Mouse (Mus musculus): ENCODE data around the gene Abl1. TPM values are rescaled to one million over a fixed set of nuclear protein-coding genes. Genes with fewer than 3 reads are reported as not detected.
A peak's percentile ranks its signal among the peaks of the same experiment; 100 is the strongest.

Abl1 gene
- polyA plus RNA-seq, 1 experiment from 2014 or later: 46.2 TPM

- Histone ChIP-seq H3K4me3 (replicated peaks) (no peak overlapping the region), H3K36me3 (peaks cover 8% of the 10 kb centered on the region), H3K9ac (no peak overlapping the region), H3K27me3 (no peaks in the 10 kb centered on the region), H3K4me1 (peaks cover 87% of the 10 kb centered on the region), H3K9me3 (replicated peaks) (no peaks in the 10 kb centered on the region), H3K27ac (peak overlapping the region; percentile 90), H3K4me2 (peak overlapping the region; percentile 12)
- no peak for ATAC-seq (replicated peaks; ENCODE audit: low FRiP score)
- 19% methylated on average over 6 of the region's 6 CpGs for WGBS
Observed at GRCm38 (mm10) chr2:31769631-31770111, 81.5 kb downstream of the Abl1 start.

DNA sequence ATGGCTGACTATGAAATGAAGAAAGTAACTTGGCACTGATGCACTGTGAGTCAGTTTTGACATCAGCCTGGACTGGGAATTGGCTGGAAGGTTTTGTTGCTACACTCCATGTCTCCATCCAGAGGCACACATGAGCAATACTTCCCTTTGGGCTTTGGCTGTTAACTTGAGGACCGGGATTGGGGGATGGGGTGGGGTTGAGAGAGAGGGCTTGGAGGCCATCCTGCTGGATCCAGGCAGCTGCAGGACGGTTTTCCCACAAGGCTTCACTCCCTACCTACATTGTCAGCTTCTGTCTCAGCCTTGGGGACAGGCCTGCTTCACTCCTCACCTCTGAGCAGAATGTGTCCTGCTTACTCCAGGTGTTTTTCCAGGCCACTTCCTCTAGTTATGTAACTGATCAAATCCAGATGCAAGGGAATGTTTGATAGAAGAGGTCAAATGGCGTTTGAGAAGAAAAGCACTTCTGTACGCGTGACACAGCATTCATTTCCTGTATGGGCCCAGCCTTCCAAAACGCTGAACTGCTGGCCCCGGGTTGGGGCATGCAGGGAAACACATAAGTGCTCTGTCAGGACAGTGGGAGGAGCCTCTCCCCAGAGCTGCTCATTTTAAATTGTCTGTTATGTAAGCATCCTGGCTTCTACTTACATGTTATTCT is 82.7 kb downstream of the Abl1 start:
- peaks cover 15% of the 10 kb centered on the region for H3K36me3 ChIP-seq
- no peaks in the 10 kb centered on the region for H3K27me3 ChIP-seq
- no peak overlapping the region for H3K9ac ChIP-seq
- peaks cover 75% of the 10 kb centered on the region for H3K4me1 ChIP-seq
- 11% methylated on average over 7 of the region's 7 CpGs for WGBS
- peak; percentile 78 for ATAC-seq (replicated peaks; ENCODE audit: low FRiP score)
- peak overlapping the region; percentile 90 for H3K27ac ChIP-seq
- H3K9me3 ChIP-seq (replicated peaks): no peaks in the 10 kb centered on the region
- no peak overlapping the region for H3K4me3 ChIP-seq (replicated peaks)
- peak overlapping the region; percentile 24 for H3K4me2 ChIP-seq

DNA sequence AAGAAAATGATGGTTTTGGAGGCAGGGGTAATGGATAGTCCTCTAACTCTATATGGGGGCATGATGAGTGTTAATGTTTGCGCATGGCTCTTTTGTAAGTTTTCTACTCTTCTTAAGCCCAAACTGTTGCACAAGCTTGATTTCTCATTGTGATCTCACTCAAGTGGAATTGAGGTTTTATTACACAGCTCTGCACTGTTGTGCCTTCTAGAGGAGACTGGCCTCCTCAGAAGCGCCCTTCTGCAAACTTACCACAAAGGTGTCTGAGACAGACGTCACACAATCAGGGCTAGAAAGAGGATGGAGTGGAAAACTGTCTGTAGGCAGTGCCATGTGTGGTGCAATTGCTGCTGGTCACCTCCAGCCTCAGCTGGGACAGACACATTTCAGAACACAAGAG is 88.3 kb downstream of the Abl1 start:
- H3K36me3 ChIP-seq: peaks cover 62% of the 10 kb centered on the region
- no peak overlapping the region for H3K4me3 ChIP-seq (replicated peaks)
- H3K4me2 ChIP-seq: no peak overlapping the region
- H3K4me1 ChIP-seq: peaks cover 21% of the 10 kb centered on the region
- H3K9ac ChIP-seq: no peak overlapping the region
- no peaks in the 10 kb centered on the region for H3K9me3 ChIP-seq (replicated peaks)
- ATAC-seq (replicated peaks; ENCODE audit: low FRiP score): no peak
- H3K27me3 ChIP-seq: no peaks in the 10 kb centered on the region
- WGBS: 94% methylated on average over 3 of the region's 3 CpGs
- no peak overlapping the region for H3K27ac ChIP-seq

GRCm38 (mm10) chr2:31779258-31779657 is 91.1 kb downstream of the Abl1 start:
- Histone ChIP-seq H3K4me3 (replicated peaks) (no peak overlapping the region), H3K9ac (no peak overlapping the region), H3K4me1 (0 out of 2 replicates have a peak, but pooled peaks cover 8% of the 10 kb centered on the region), H3K27me3 (no peaks in the 10 kb centered on the region), H3K4me2 (no peak overlapping the region), H3K9me3 (replicated peaks) (no peaks in the 10 kb centered on the region), H3K27ac (no peak overlapping the region), H3K36me3 (peaks cover 86% of the 10 kb centered on the region)
- WGBS: 87% methylated on average over 2 of the region's 2 CpGs
- ATAC-seq (replicated peaks; ENCODE audit: low FRiP score): no peak

GRCm38 (mm10) chr2:31782958-31783602 is 94.9 kb downstream of the Abl1 start:
- Histone ChIP-seq H3K9me3 (replicated peaks) (no peaks in the 10 kb centered on the region), H3K4me1 (peaks cover 8% of the 10 kb centered on the region; the same call in 1 of the 2 replicates), H3K4me3 (replicated peaks) (no peak overlapping the region), H3K4me2 (no peak overlapping the region), H3K9ac (no peak overlapping the region), H3K36me3 (peaks cover 99% of the 10 kb centered on the region), H3K27ac (no peak overlapping the region), H3K27me3 (no peaks in the 10 kb centered on the region)
- WGBS: 51% methylated on average over 8 of the region's 8 CpGs
- ATAC-seq (replicated peaks; ENCODE audit: low FRiP score): 0 out of 2 replicates have a peak, but pooled peaks have one; percentile 49

DNA sequence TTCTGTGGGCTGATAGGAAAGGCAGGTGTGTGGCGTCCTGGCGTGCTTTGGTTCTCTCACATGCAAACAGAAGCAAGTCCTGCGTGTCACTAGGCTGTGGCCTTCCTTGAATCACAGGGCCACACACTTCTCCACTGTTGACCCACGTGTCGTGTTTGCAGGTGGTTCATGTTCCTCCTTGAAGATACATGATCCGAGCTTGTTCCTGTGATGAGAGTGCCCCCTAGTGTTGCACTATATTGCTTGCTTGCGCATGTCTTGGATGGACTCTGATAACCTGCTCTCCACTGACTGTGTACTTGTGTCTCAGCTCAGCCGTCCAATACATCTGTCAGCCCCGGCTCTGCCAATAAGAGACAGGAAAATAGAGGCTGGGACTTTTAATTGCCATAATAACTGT is 96.9 kb downstream of the Abl1 start:
- no peak overlapping the region for H3K4me2 ChIP-seq
- 29% methylated on average over 9 of the region's 9 CpGs for WGBS
- H3K27me3 ChIP-seq: no peaks in the 10 kb centered on the region

GRCm38 (mm10) chr2:31787029-31787428 is 98.9 kb downstream of the Abl1 start:
- H3K9me3 ChIP-seq (replicated peaks): no peaks in the 10 kb centered on the region
- no peak overlapping the region for H3K4me3 ChIP-seq (replicated peaks)
- no peak for ATAC-seq (replicated peaks; ENCODE audit: low FRiP score)
- 22% methylated on average over 7 of the region's 7 CpGs for WGBS
- peaks cover 99% of the 10 kb centered on the region for H3K36me3 ChIP-seq
- no peaks in the 10 kb centered on the region for H3K27me3 ChIP-seq
- no peak overlapping the region for H3K9ac ChIP-seq
- peaks cover 19% of the 10 kb centered on the region; the same call in 1 of the 2 replicates for H3K4me1 ChIP-seq
- no peak overlapping the region for H3K27ac ChIP-seq
- H3K4me2 ChIP-seq: no peak overlapping the region

More for the DNA sequence above, 96.9 kb downstream of the Abl1 start:
- no peaks in the 10 kb centered on the region for H3K9me3 ChIP-seq (replicated peaks)
- H3K4me1 ChIP-seq: peaks cover 8% of the 10 kb centered on the region; the same call in 1 of the 2 replicates
- no peak overlapping the region for H3K4me3 ChIP-seq (replicated peaks)
- H3K9ac ChIP-seq: no peak overlapping the region
- H3K27ac ChIP-seq: no peak overlapping the region
- peaks cover 99% of the 10 kb centered on the region for H3K36me3 ChIP-seq
- ATAC-seq (replicated peaks; ENCODE audit: low FRiP score): 0 out of 2 replicates have a peak, but pooled peaks have one; percentile 58

DNA sequence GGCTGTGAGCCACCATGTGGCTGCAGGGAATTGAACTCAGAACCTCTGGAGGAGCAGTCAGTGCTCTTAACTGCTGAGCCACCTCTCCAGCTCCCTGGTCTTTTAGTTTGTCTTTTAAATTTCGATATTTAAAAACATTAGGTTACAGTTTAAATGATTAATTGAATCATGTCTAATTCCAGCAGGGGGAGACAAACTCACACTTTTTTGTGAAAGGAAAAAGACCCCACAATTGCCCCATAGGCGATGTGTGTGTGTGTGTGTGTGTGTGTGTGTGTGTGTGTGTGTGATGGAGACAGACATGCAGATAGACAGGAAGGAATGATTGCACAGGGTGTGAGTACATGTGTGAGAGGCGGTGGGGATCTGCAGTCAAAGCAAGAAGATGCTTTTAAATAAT is 100.1 kb downstream of the Abl1 start:
- Histone ChIP-seq H3K4me3 (replicated peaks) (no peak overlapping the region), H3K27me3 (no peaks in the 10 kb centered on the region), H3K9me3 (replicated peaks) (no peaks in the 10 kb centered on the region), H3K9ac (no peak overlapping the region), H3K4me1 (peaks cover 11% of the 10 kb centered on the region; the same call in 1 of the 2 replicates), H3K36me3 (peaks cover 99% of the 10 kb centered on the region), H3K4me2 (no peak overlapping the region), H3K27ac (no peak overlapping the region)
- ATAC-seq (replicated peaks; ENCODE audit: low FRiP score): no peak
- WGBS: 81% methylated on average over 3 of the region's 3 CpGs

- Histone ChIP-seq H3K27me3 (no peaks in the 10 kb centered on the region), H3K4me3 (replicated peaks) (no peak overlapping the region), H3K9ac (no peak overlapping the region), H3K27ac (no peak overlapping the region), H3K4me1 (peaks cover 11% of the 10 kb centered on the region; the same call in 1 of the 2 replicates), H3K4me2 (no peak overlapping the region), H3K9me3 (replicated peaks) (no peaks in the 10 kb centered on the region), H3K36me3 (peaks cover 98% of the 10 kb centered on the region)
- WGBS: 78% methylated on average over 2 of the region's 2 CpGs
- no peak for ATAC-seq (replicated peaks; ENCODE audit: low FRiP score)
Observed at GRCm38 (mm10) chr2:31789215-31789614, 101.0 kb downstream of the Abl1 start.

DNA sequence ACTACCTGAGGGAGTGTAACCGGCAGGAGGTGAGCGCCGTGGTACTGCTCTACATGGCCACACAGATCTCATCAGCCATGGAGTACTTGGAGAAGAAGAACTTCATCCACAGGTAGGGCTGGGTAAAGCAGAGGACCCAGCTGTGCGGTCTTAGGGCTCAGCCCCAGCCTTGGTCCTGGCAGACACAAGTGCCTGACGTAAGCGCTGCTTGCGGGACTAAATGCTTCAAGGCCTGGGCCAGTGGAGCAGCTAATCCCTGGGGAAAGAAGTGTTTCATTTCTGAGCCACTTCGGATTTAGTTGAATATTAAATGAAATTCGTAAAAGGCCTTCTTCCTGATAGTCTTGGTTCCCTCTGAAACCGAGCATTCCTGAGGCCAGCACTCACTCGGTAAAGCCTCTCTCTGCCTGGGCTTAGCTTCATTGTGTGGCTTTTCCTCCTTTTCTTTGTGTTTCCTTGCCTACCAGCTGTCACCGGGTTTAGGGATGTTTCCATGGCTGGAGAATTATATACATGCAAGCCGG is 102.6 kb downstream of the Abl1 start:
- Histone ChIP-seq H3K9ac (no peak overlapping the region), H3K4me1 (peaks cover 11% of the 10 kb centered on the region; the same call in 1 of the 2 replicates), H3K9me3 (replicated peaks) (no peaks in the 10 kb centered on the region), H3K4me3 (replicated peaks) (no peak overlapping the region), H3K27ac (peak overlapping the region; percentile 43), H3K4me2 (no peak overlapping the region), H3K36me3 (peaks cover 98% of the 10 kb centered on the region), H3K27me3 (no peaks in the 10 kb centered on the region)
- 85% methylated on average over 13 of the region's 13 CpGs for WGBS
- ATAC-seq (replicated peaks; ENCODE audit: low FRiP score): no peak

GRCm38 (mm10) chr2:31791260-31791659 is 103.1 kb downstream of the Abl1 start:
- Histone ChIP-seq H3K9me3 (replicated peaks) (no peaks in the 10 kb centered on the region), H3K4me2 (no peak overlapping the region), H3K4me1 (peaks cover 11% of the 10 kb centered on the region; the same call in 1 of the 2 replicates), H3K9ac (no peak overlapping the region), H3K27ac (0 out of 2 replicates have a peak overlapping the region, but pooled peaks have one; percentile 32), H3K4me3 (replicated peaks) (no peak overlapping the region), H3K27me3 (no peaks in the 10 kb centered on the region), H3K36me3 (peaks cover 98% of the 10 kb centered on the region)
- ATAC-seq (replicated peaks; ENCODE audit: low FRiP score): no peak
- WGBS: 81% methylated on average over 8 of the region's 8 CpGs

GRCm38 (mm10) chr2:31792611-31793010 is 104.4 kb downstream of the Abl1 start:
- H3K9ac ChIP-seq: no peak overlapping the region
- H3K4me1 ChIP-seq: peaks cover 11% of the 10 kb centered on the region; the same call in 1 of the 2 replicates
- 80% methylated on average over 6 of the region's 6 CpGs for WGBS
- H3K4me3 ChIP-seq (replicated peaks): no peak overlapping the region
- ATAC-seq (replicated peaks; ENCODE audit: low FRiP score): no peak
- H3K36me3 ChIP-seq: peaks cover 98% of the 10 kb centered on the region
- H3K9me3 ChIP-seq (replicated peaks): no peaks in the 10 kb centered on the region
- H3K27me3 ChIP-seq: no peaks in the 10 kb centered on the region
- no peak overlapping the region for H3K27ac ChIP-seq
- H3K4me2 ChIP-seq: no peak overlapping the region
